Mouse (Mus musculus): Measurements from ENCODE around the gene Zfp937.
"Not testable (repeated sequence)": the region's sequence is repeated elsewhere in the genome, so short reads cannot be mapped to it uniquely, and the experiment has no call there.

Zfp937 gene

DNA sequence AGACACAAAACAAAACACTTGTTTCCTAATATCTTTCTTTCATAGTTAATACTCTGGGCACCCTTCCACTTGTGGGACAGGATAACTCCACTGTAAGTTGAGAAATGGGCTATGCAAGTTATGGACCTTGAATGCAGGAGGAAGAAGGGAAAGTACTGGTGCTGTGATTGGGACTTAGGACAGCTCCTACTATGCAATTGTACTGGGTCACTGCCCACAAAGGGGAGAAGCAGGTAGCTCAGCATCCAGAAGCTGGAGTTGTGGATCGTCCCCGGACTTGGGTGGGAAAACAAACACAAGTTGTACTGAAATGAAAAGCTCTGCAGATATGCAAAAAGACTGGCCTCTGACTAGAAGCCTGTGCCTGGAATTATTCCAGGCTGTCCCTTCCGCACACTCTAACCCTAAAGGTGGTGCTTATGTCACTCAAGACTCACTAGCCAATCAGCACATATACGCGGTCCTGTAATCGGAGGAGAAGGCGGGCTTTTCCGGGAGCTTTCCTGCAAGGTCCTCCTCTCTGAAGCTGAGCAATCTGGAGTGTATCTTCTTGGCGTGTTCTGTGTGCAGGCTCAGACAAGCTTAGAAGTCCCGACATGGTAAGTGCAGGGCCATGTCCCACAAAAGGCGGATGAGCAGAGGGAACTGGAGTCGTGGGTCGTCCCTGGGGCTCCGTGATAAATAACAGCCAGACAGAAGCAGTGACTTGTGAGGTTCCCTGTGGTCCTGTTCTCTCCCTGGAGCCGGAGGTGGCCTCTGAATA is at the start of gene Zfp937:
TSS of gene Zfp937 (plus strand) at position 474 of the 763 bp plus-strand sequence.
- DNase-seq, result peak; percentile 65

DNA sequence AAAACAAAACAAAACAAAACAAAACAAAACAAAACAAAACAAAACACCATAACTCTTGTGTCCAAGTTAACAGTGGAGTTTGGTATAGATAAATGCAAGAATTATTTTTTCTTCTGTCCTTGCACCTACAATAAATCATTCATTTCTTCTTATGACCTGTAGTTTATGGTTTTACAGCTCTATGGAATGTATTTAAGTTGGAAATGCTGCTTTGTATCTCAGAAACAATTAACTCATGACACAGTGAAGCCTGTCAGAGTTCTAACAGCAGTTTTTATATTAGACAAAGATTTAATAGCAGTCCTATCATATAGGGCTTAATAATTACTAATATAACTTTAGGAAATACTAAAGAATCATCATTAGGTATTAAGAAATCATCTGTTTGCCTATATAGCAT is 44.0 kb upstream of the Zfp937 start:
- no peak for DNase-seq

- DNase-seq, result not testable (repeated sequence)
These were observed 38.3 kb upstream of the Zfp937 start, which contains the start of gene Gm10770 for GRCm38 (mm10) chr2:150179579-150179978. TSS of gene Gm10770 (minus strand) at chr2:150179679.

DNA sequence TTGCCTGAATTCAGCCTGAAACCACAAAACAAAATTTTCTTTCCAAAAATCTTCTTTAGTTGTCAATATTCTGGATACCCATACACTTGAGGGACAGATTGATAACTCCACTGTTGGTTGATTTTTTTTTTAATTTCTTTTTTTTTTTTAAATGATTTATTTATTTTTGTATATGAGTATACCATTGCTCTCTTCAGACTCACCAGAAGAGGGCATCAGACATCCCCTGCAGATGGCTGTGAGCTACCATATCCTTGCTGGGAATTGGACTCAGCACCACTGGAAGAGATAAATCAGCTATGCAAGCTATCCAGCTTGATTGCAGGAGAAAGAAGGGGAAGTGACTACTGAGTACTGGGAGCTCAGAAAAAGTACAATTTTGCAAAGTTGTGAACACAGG is 36.8 kb upstream of the Zfp937 start:
- not testable (repeated sequence) for DNase-seq

- not testable (repeated sequence) for DNase-seq
These were observed 36.3 kb upstream of the Zfp937 start, which contains the start of gene Gm14139 for GRCm38 (mm10) chr2:150181570-150181999. TSS of gene Gm14139 (plus strand) at chr2:150181755.

DNA sequence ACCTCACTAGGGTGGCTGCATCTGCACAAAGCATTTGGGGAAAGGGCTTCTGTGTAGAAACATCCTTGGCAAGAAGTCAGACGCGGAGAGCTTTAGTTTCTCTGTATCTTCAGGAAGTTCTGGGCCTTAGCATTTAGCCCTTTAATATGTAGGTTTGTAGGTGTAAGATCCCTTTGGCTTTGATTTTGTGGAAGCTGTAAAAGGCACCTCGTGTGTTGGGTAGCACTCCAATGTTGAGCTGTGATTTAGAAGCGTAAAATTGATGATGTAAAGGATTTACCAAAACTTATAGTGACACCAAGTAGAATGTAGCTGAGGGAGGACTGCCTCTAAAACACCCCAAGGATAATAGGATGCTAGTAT is 471 bp downstream of the Zfp937 start:
- not testable (repeated sequence) for DNase-seq

DNA sequence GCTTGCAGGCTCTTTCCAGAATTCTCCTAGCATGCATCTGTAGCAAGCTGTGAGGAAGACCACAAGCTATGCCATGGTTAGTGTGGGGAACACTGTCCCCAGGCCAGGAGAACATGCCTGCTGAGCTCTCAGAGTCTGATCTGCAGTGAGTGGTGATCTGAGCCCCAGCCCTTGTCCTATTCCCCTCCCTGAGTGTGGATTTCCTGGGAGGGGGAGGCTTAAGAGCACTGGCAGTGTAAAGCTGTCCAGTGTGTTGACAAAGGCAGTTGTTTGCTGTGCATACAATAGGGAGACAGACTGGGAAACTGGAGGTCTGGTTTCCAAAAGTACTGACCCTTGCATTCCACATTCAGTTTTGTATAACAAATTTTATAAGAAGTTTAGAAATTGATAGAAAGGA is 5.4 kb downstream of the Zfp937 start:
- not testable (repeated sequence) for DNase-seq

DNA sequence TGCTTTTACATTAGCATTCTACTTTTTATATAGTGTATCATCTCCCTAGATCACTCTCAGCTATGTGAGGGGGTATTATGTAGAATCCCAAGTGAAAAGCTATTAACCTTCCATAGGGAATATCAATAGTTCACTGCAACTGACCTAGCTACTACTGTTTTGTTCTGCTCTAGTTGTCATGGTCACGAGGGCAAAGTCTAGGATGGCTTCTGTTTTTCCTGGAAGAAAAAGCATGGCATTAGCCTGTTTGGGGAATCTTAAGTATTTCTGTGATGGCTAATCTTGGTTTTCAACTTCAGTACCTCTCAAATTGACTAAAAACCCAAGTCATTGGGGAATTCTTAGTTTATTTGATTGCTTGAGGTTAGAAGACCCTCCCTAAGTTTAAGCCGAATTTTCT is 25.3 kb downstream of the Zfp937 start:
- DNase-seq, result no peak

DNA sequence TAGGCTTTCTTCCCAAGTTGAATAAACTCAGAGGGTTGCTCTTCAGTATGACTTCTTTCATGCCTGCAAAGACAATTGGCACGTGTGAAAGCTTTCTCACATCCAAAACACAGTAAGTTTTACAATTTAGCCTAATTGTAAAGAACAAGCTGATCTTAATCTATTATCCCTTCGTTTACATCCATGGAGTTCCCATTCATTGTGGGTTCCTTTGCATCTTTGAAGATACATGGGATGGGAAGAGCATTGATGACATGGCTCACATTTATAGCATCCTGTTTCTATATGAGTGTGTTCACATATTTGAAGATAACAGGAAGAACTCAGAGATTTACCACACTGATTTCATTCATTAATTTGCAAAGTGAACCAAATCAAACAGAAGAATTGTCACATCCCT is 37.6 kb downstream of the Zfp937 start, which contains the start of gene Gm21994:
TSS of gene Gm21994 (minus strand) at position 101 of the 400 bp plus-strand sequence.
- not testable (repeated sequence) for DNase-seq

DNA sequence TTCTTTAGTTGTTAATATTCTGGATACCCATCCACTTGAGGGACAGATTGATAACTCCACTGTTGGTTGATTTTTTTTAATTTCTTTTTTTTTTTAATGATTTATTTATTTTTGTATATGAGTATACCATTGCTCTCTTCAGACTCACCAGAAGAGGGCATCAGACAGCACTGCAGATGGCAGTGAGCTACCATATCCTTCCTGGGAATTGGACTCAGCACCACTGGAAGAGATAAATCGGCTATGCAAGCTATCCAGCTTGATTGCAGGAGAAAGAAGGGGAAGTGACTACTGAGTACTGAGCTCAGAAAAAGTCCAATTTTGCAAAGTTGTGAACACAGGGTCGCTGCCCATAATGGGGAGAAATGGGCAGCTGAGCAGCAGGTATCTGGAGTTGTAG is 39.0 kb downstream of the Zfp937 start:
- DNase-seq, result not testable (repeated sequence)

- DNase-seq, result not testable (repeated sequence)
These were observed 39.4 kb downstream of the Zfp937 start, which contains the start of gene Gm14124 for GRCm38 (mm10) chr2:150257291-150257690. TSS of gene Gm14124 (plus strand) at chr2:150257517.
